Mouse (Mus musculus) MEL (cell line): ENCODE measurements at regions not wholly inside any gene's neighbourhood (a gene's known extent, or its start where the extent isn't known, plus 50 kb on each side); places are given as distances from the start of the nearest gene placed in this dataset.

Experiments used
- CTCF ChIP-seq, 3 experiments: IDR thresholded peaks in 2 of 3; conservative IDR thresholded peaks in 1 of 3; 2 replicates each; pipeline ENCODE4 v1.5.1; 2011 to 2012; ENCODE audit warnings: low read length in 3 of 3, low read depth in 2 of 3, mild to moderate bottlenecking in 2 of 3, improper control_type of control experiment in 1 of 3, inconsistent platforms in 1 of 3, mixed read lengths in 1 of 3, moderate library complexity in 1 of 3; ENCODE audit not compliant: control insufficient read depth in 1 of 3, insufficient read depth in 1 of 3, poor library complexity in 1 of 3, severe bottlenecking in 1 of 3
- E2F4 ChIP-seq: IDR thresholded peaks from 2 replicates; pipeline ENCODE4 v1.6.1; 2011; ENCODE audit warnings: low read depth, low read length, improper control_type of control experiment, borderline replicate concordance
- MAX ChIP-seq: IDR thresholded peaks from 2 replicates; pipeline ENCODE4 v1.6.1; 2011; ENCODE audit warnings: low read length, improper control_type of control experiment
- MAZ ChIP-seq: IDR thresholded peaks from 2 replicates; pipeline ENCODE4 v1.6.1; 2012; ENCODE audit warnings: low read depth, mild to moderate bottlenecking, inconsistent platforms, low read length, improper control_type of control experiment
- SIN3A ChIP-seq: IDR thresholded peaks from 2 replicates; pipeline ENCODE4 v1.6.1; 2012; ENCODE audit warnings: low read length, improper control_type of control experiment, inconsistent platforms
- USF1 ChIP-seq: IDR thresholded peaks from 2 replicates; pipeline ENCODE4 v1.6.1; 2014; ENCODE audit warnings: low read depth, mild to moderate bottlenecking, inconsistent platforms, low read length, improper control_type of control experiment, moderate library complexity
- ZMIZ1 ChIP-seq: IDR thresholded peaks from 2 replicates; pipeline ENCODE4 v1.6.1; 2012; ENCODE audit warnings: low read depth, mild to moderate bottlenecking, inconsistent platforms, low read length, improper control_type of control experiment, moderate library complexity

DNA sequence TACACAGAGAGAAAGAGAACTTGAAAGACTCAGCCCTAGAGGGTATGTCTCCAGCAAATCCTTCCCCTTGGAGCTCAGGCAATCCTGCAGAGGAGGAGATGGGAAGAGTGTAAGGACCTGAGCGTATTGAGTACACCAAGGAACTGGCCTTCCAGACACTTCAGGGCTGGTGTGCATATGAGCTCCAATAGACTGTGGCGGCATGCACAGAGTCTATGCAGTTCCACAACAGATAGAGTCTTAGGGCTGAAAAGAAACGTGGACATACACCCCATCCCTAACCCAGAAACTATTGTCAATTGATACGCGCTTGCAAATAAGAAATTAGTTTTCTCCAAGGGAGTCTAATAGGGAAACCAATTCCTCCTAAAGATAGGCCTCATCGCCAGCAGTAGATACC is 130.6 kb upstream of the Lpp start:
- no peak for TF ChIP-seq MAZ
- TF ChIP-seq USF1, result no peak
- TF ChIP-seq SIN3A, result no peak
- TF ChIP-seq CTCF (IDR thresholded peaks at IDR 0.05 in 2 of 3, conservative IDR thresholded peaks at IDR 0.05 in 1 of 3; ENCODE audit: control insufficient read depth in 1 of 3, insufficient read depth in 1 of 3, low read depth in 2 of 3, low read length in 3 of 3, poor library complexity in 1 of 3, severe bottlenecking in 1 of 3), result no peak
- no peak for TF ChIP-seq MAX
- no peak for TF ChIP-seq E2F4
- TF ChIP-seq ZMIZ1, result no peak
